Mouse (Mus musculus): ENCODE data around the gene Cldn4.

- TF ChIP-seq MAX (IDR thresholded peaks at IDR 0.05; ENCODE audit: low read length), result no peak
- no peak for TF ChIP-seq HCFC1 (IDR thresholded peaks at IDR 0.05; ENCODE audit: low read depth, low read length)
- no peak for TF ChIP-seq CTCF (conservative IDR thresholded peaks at IDR 0.05 in 1 of 2, IDR thresholded peaks at IDR 0.05 in 1 of 2; ENCODE audit: low read depth in 2 of 2, low read length in 2 of 2)
- TF ChIP-seq POLR2A (IDR thresholded peaks at IDR 0.05; ENCODE audit: low read depth, low read length), result no peak
- no peak for TF ChIP-seq EP300 (IDR thresholded peaks at IDR 0.05; ENCODE audit: low read length)
- no peak for TF ChIP-seq UBTF (IDR thresholded peaks at IDR 0.05; ENCODE audit: low read depth, low read length)
Observed at GRCm38 (mm10) chr5:134936051-134936450, 10.7 kb downstream of the Cldn4 start.
